16 mouse cellular contexts compared by ENCODE assay signal in the genomic region with DNA sequence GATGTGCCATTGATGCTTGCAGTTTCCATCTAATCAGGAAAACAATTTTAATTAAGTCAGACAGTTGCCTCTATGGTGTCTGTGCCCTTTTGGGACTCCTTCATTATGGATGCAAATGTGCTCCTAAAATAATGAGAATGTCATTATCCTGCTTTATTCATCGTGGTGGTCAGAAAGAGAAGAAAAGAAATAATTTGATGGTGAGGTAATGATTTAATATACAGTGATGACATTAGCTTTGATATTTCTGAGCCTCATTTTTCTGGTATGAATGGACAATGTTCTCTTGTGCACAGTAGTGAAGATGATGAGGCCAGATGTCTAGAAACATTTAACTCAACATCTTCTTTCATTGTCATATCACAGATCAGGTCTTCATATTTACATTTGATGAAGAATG.
"Had no signal": no experiment of that assay in that cellular context is flagged by ENCODE, and none has a peak within 500 bp of the region (broad histone marks: within the 10 kb centered on the region; RNA-seq: fewer than 3 reads in every experiment).

No protein-coding gene starts in this region.

- H3K4me2 ChIP-seq: liver, embryonic 12.5 days; lung, embryonic 14.5 days; midbrain, embryonic 12.5 days; neural tube, embryonic 12.5 days had no signal

- H3K27ac ChIP-seq: liver, embryonic 12.5 days; liver, embryonic 14.5 days; midbrain, embryonic 12.5 days; neural tube, embryonic 12.5 days had no signal

- H3K4me1 ChIP-seq: liver, embryonic 12.5 days; megakaryocyte, embryonic 14.5 days; midbrain, embryonic 12.5 days; neural tube, embryonic 12.5 days had no signal

- H3K9me3 ChIP-seq: liver, embryonic 12.5 days; megakaryocyte, embryonic 14.5 days; midbrain, embryonic 12.5 days; neural tube, embryonic 12.5 days had no signal

- H3K4me3 ChIP-seq: liver, embryonic 12.5 days; megakaryocyte, embryonic 14.5 days; midbrain, embryonic 12.5 days; neural tube, embryonic 12.5 days had no signal

- H3K9ac ChIP-seq: liver, embryonic 12.5 days; liver, embryonic 14.5 days; lung, embryonic 14.5 days; midbrain, embryonic 12.5 days; neural tube, embryonic 12.5 days had no signal

- ATAC-seq: liver, embryonic 12.5 days; midbrain, embryonic 16.5 days had no signal

- H3K27me3 ChIP-seq: liver, embryonic 12.5 days; megakaryocyte, embryonic 14.5 days; midbrain, embryonic 12.5 days; neural tube, embryonic 12.5 days had no signal

- DNase-seq: lung, adult 18-20 months; lung, embryonic 14.5 days; lung, postnatal 10 days; lung, postnatal 4 days; right cerebral cortex, postnatal 25 days; right cerebral cortex, postnatal 4 days; spleen, adult 18-20 months; thymus, adult 18-20 months; thymus, postnatal 25 days; thymus, postnatal 4 days had no signal

- H3K36me3 ChIP-seq: liver, embryonic 12.5 days; midbrain, embryonic 12.5 days; neural tube, embryonic 12.5 days had no signal
